Mouse (Mus musculus): ENCODE measurements around the gene Boll. TPM values are rescaled to one million over a fixed set of nuclear protein-coding genes. Genes with fewer than 3 reads are reported as not detected.

The Boll gene
- polyA plus RNA-seq, 3 experiments from 2014 or later: 0.70 to 1.0 TPM; not detected in 1

DNA sequence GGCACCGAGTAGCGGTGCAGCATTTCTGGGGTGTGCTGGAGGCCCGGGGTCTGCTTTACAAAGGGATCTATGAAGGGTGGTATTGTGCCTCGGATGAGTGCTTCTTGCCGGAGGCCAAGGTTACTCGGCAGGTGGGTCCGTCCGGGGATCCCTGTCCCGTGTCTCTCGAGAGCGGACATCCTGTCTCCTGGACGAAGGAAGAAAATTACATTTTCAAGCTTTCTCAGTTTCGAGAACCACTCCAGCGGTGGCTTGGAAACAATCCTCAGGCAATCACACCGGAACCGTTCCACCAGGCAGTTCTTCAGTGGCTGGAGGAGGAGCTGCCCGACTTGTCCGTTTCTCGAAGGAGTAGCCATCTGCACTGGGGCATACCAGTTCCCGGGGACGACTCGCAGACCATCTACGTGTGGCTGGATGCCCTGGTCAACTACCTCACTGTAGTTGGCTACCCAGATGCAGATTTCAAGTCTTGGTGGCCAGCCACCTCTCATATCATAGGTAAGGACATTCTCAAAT, 125.6 kb downstream of the Boll start:
- ATAC-seq: peak; percentile 3

DNA sequence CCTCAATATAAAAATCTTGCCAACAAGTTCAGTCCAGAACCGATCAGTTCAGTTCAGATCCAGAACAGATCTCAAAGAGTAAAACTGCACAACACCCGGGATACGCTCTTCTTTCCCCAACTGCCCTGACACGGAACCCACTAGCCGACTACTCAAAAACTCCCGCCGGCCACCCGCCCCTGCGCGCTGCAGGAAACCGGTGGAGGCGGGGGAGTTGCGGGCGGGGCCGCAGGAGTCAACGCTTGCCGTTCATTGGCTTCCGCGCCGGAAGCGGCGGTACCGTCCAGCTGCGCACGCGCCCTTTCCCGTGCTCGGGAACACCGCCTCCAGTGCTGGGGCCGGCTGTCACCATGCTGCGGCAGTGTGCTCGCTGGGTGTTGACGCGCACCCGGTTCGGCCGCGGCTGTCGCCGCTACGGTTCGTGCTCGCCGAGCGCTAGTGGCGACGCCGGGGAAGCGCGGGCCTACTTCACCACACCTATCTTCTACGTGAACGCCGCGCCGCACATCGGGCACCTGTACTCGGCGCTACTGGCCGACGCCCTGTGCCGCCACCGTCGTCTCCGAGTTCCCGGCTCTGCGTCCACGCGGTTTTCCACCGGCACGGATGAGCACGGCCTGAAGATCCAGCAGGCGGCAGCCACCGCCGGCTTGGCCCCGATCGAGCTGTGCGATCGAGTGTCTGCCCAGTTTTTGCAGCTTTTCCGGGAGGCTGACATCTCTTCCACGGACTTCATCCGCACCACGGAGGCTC, 126.2 kb downstream of the Boll start, which contains the start of gene Mars2:
Gene Mars2 (plus strand): TSS at position 288 of the 753 bp plus-strand sequence.
- ATAC-seq: peak; percentile 89

DNA sequence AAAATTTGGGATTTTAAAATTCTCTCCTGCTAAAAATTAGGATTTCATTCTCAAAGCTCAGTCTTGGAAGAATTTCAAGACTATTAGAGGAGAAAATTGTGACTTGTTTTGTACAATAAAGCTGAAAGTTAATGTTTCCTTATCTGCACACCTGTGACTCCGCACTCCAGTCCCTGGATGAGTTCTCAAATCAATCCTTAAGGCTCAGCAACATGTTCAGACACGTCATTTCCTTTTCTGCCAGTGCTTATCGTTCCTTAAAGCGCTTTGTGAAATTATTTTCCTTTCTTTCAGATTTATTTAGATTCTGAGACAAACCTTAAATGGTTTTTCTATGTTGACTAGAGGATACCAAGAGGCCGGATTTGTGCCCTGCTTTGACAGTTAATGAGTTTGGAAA, 126.8 kb downstream of the Boll start:
- ATAC-seq: no peak

GRCm38 (mm10) chr1:55234910-55235520, 128.3 kb downstream of the Boll start:
- no peak for ATAC-seq

GRCm38 (mm10) chr1:55228256-55228884, 134.9 kb downstream of the Boll start:
- ATAC-seq: no peak

GRCm38 (mm10) chr1:55227376-55227775, 135.9 kb downstream of the Boll start:
- no peak for ATAC-seq

- ATAC-seq: no peak
Measured at GRCm38 (mm10) chr1:55226011-55226857, 137.0 kb downstream of the Boll start, which contains the start of gene Rftn2. Gene Rftn2 (minus strand): TSS chr1:55226782.

DNA sequence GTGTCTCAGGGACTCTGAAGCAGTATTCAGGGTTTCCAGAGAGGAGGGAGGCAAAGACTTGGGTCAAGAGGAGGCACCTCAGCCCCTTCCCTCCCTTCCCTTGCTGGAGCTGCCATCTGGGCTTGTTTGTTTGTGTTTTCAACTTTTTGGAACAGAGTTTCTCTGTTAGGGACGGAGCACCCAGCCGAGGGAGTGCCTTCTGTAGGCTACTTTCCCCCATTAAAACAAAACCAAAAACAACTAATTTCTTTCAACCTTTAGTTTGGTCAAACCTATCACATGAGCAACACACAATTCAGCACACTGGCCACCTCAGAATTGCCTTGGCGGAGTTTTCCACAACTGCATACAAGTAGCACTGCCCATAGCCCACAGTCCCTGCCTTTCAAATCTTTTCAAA, 137.9 kb downstream of the Boll start:
- ATAC-seq: no peak

DNA sequence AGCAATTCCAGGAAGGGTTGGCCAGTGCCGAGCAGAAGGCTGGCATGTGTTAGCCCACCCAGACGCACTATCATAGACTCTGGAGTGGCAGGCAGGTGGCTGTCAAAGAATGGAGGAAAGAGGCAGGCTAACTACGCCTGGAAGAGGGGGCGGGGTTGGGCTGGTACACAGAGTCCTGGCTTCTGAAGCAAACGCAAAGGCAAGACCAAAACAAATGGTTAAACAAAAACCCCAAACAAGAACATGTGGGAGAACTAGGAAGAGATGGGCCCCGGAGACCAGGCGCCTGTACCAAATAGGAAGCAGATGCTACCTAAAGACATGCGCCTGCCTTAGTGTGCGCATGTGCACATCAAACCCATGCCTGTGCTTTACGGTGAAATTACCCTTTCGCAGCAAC, 139.2 kb downstream of the Boll start:
- no peak for ATAC-seq

- no peak for ATAC-seq
Measured at GRCm38 (mm10) chr1:55223026-55223425, 140.2 kb downstream of the Boll start.

- no peak for ATAC-seq
Measured at GRCm38 (mm10) chr1:55221352-55221751, 141.9 kb downstream of the Boll start.

DNA sequence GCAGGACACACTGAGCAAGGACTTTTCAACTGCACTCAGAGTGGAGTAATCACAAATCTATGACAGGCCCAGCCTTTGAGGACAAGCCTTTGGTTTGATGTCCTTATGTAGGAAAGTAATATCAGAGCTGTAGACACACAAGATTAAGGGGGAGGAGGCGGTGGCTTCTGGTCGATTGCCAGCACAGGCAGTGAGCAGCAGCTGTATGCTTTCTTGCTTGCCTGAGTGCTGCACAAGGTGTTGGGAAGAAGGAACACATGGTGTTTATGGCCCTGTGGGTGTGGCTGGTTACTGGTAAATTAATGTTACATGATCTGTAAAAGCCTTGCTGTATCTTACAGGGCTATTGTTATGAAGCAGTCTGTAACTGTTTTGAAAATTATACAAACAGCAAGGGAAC, 146.1 kb downstream of the Boll start:
- ATAC-seq: no peak

GRCm38 (mm10) chr1:55215185-55215813, 148.0 kb downstream of the Boll start:
- peak; percentile 99 for ATAC-seq

- ATAC-seq: no peak
Measured at GRCm38 (mm10) chr1:55213936-55214335, 149.3 kb downstream of the Boll start.

GRCm38 (mm10) chr1:55213475-55213874, 149.8 kb downstream of the Boll start:
- no peak for ATAC-seq

GRCm38 (mm10) chr1:55212771-55213170, 150.5 kb downstream of the Boll start:
- ATAC-seq: no peak

- no peak for ATAC-seq
Measured at GRCm38 (mm10) chr1:55211081-55211480, 152.2 kb downstream of the Boll start.

DNA sequence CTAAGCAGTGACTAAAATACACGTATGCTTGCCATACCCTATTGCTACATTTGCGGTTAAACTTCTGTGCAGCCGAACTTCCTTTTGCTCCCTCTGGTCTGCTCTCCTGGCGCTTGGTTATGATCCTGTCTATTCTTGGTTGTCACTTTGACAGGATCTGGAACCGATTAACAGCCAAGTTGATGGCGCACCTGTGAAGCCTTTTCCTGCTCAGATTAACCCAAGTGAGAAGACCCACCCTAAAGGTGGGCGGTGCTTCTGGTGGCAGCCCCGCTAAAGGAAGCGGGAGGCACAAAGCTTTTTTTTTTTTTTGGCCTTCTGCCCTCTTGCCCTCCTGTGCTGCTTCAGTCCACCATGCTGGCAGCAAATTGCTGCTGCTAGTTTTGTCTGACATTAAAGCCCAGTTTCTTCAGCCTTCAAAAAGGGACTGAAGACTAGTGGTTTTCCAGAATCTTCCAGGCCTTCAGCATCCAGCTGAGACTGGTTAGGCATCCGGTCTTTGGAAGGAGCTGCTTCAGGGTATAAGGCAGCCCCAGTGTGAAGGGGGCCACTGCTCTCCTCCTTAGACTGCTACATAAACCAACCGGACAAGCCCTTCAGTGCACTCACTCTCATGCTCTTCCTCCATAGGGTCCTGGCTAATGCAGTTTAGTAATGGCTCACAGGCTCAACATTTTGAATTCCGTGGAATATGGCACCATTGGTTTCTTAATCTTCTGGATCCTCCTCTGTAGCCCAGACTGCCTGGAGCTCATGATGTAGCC, 152.9 kb downstream of the Boll start:
- ATAC-seq: peak; percentile 74

- peak; percentile 57 for ATAC-seq
Measured at GRCm38 (mm10) chr1:55208500-55209140, 154.6 kb downstream of the Boll start.

- no peak for ATAC-seq
Measured at GRCm38 (mm10) chr1:55207561-55207960, 155.7 kb downstream of the Boll start.

Measured in inflammation-experienced regulatory T-cells, adult 6 months (primary cell).